In the genomic region with DNA sequence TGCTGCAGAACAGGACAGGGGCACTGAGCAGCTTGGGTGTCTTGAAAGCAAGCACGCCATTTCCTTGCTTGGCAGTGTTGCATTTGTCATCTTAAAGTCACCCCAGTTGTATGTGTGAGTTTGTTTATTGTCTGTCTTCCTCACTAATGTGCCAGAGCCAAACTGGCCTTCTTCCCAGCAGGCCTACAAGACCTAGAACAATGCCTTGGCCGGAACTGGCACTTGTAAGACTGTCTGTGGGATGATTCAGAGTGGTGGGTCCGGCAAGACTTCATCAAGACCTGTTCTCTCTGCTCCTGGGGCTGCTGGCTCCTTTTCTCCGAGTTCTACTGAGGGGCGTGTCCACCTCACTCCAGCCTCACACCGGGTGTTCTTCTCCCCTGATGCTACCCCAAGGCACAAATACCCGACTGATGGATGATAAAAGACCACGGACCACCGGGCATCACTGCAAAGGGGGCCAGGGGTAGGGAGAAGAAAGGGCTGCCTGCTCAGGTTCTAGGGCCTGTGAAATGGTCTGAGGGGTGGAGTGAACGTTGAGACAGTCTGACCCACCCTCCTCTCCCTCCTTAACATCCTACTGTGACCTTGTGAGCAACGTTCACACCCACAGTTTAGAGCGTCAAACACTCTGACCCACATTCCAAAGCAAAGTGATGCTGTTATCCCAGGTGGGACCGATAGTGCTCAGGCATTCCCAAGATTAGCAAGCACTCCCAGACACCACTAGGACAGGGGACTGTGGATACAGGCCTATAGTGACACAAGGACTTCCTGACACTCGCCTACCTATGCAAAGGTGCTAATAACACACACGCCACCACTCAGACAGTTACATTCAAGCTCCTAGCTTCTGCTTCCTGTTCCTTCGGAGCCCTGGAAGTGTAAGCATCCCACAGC, we compare ENCODE assay signal across 9 mouse cellular contexts. TPM values are rescaled to one million over a fixed set of nuclear protein-coding genes. Genes with fewer than 3 reads are reported as not detected.
A peak's percentile ranks its signal among the peaks of the same experiment; 100 is the strongest.
DNase-seq lines count a peak whose midpoint lies in the region; ATAC-seq and TF ChIP-seq lines count a peak whose summit lies in the region.
"Had no signal": no experiment of that assay in that cellular context is flagged by ENCODE, and none has a peak within 500 bp of the region (broad histone marks: within the 10 kb centered on the region; RNA-seq: fewer than 3 reads in every experiment).

No protein-coding gene starts in this region.

- peak overlapping the region; percentile 37; the same call in 1 of the 2 replicates for H3K27ac ChIP-seq in heart, embryonic 12.5 days (ENCODE audit: poor library complexity, severe bottlenecking)
- no peak overlapping the region for H3K27ac ChIP-seq in midbrain, embryonic 12.5 days (replicated peaks)
- no peak overlapping the region for H3K27ac ChIP-seq in midbrain, embryonic 13.5 days
- peak overlapping the region; percentile 82 for H3K27ac ChIP-seq in limb, embryonic 10.5 days
- H3K27ac ChIP-seq in stomach, postnatal 0 days (replicated peaks): peak overlapping the region; percentile 85

- DNase-seq in heart, postnatal 36 days: no peak
- peak; percentile 29 for DNase-seq in limb, embryonic 10.5 days (ENCODE audit: low spot score)
- DNase-seq in stomach, postnatal 0 days (ENCODE audit: low spot score): no peak
- DNase-seq in cerebellum, adult 11 months: no peak
- DNase-seq in spleen, postnatal 14 days (ENCODE audit: low spot score in 2 of 2): no peak

- no peak for ATAC-seq in heart, embryonic 12.5 days (ENCODE audit: insufficient number of reproducible peaks, low FRiP score)
- no peak for ATAC-seq in midbrain, embryonic 12.5 days (ENCODE audit: low FRiP score, low read depth)
- ATAC-seq in midbrain, embryonic 13.5 days: no peak
- ATAC-seq in stomach, postnatal 0 days (ENCODE audit: low FRiP score, low TSS enrichment): 0 out of 2 replicates have a peak, but pooled peaks have one; percentile 4

- TF ChIP-seq CTCF in stomach, postnatal 0 days (IDR thresholded peaks at IDR 0.05; ENCODE audit: low read depth): no peak

- no peaks in the 10 kb centered on the region for H3K9me3 ChIP-seq in heart, embryonic 12.5 days (replicated peaks)
- no peaks in the 10 kb centered on the region for H3K9me3 ChIP-seq in midbrain, embryonic 12.5 days
- no peaks in the 10 kb centered on the region for H3K9me3 ChIP-seq in midbrain, embryonic 13.5 days
- H3K9me3 ChIP-seq in limb, embryonic 10.5 days (replicated peaks): no peaks in the 10 kb centered on the region
- no peaks in the 10 kb centered on the region for H3K9me3 ChIP-seq in stomach, postnatal 0 days (ENCODE audit: control insufficient read depth, low read length)

- 0 out of 2 replicates have a peak overlapping the region, but pooled peaks have one; percentile 4 for H3K4me2 ChIP-seq in heart, embryonic 12.5 days
- no peak overlapping the region for H3K4me2 ChIP-seq in midbrain, embryonic 12.5 days (replicated peaks)
- no peak overlapping the region for H3K4me2 ChIP-seq in midbrain, embryonic 13.5 days (replicated peaks)
- H3K4me2 ChIP-seq in stomach, postnatal 0 days (replicated peaks; ENCODE audit: low read depth): no peak overlapping the region

- no peak overlapping the region for H3K4me3 ChIP-seq in heart, embryonic 12.5 days
- no peak overlapping the region for H3K4me3 ChIP-seq in midbrain, embryonic 12.5 days
- no peak overlapping the region for H3K4me3 ChIP-seq in midbrain, embryonic 13.5 days (replicated peaks)
- H3K4me3 ChIP-seq in limb, embryonic 10.5 days: peak overlapping the region; percentile 25; the same call in 1 of the 2 replicates
- no peak overlapping the region for H3K4me3 ChIP-seq in stomach, postnatal 0 days (ENCODE audit: low read depth, low read length)

- intact Hi-C loops in heart, postnatal 36 days (cut with DNase I): no loop called here

- peaks cover 15% of the 10 kb centered on the region for H3K27me3 ChIP-seq in heart, embryonic 12.5 days (replicated peaks)
- peaks cover 37% of the 10 kb centered on the region for H3K27me3 ChIP-seq in midbrain, embryonic 12.5 days
- H3K27me3 ChIP-seq in midbrain, embryonic 13.5 days: peaks cover 30% of the 10 kb centered on the region
- peaks cover 25% of the 10 kb centered on the region for H3K27me3 ChIP-seq in limb, embryonic 10.5 days (ENCODE audit: low read depth, poor library complexity, severe bottlenecking)
- H3K27me3 ChIP-seq in stomach, postnatal 0 days (ENCODE audit: control insufficient read depth, insufficient read depth, low read length): no peaks in the 10 kb centered on the region

- peaks cover 37% of the 10 kb centered on the region for H3K4me1 ChIP-seq in heart, embryonic 12.5 days (replicated peaks)
- peaks cover 31% of the 10 kb centered on the region for H3K4me1 ChIP-seq in midbrain, embryonic 12.5 days
- peaks cover 28% of the 10 kb centered on the region for H3K4me1 ChIP-seq in midbrain, embryonic 13.5 days (replicated peaks)
- H3K4me1 ChIP-seq in limb, embryonic 10.5 days: peaks cover 68% of the 10 kb centered on the region
- peaks cover 10% of the 10 kb centered on the region for H3K4me1 ChIP-seq in stomach, postnatal 0 days (replicated peaks; ENCODE audit: control insufficient read depth, insufficient read depth)

- no peak for TF ChIP-seq EP300 in stomach, postnatal 0 days (optimal IDR thresholded peaks at IDR 0.05)

- 20% methylated on average over 16 of the region's 16 CpGs for WGBS in heart, embryonic 12.5 days
- WGBS in midbrain, embryonic 12.5 days: 26% methylated on average over 16 of the region's 16 CpGs
- WGBS in midbrain, embryonic 13.5 days: 28% methylated on average over 16 of the region's 16 CpGs
- 22% methylated on average over 16 of the region's 16 CpGs for WGBS in limb, embryonic 10.5 days
- 29% methylated on average over 16 of the region's 16 CpGs for WGBS in stomach, postnatal 0 days

- peak overlapping the region; percentile 44 for H3K9ac ChIP-seq in heart, embryonic 12.5 days
- 0 out of 2 replicates have a peak overlapping the region, but pooled peaks have one; percentile 26 for H3K9ac ChIP-seq in midbrain, embryonic 12.5 days (replicated peaks)
- no peak overlapping the region for H3K9ac ChIP-seq in midbrain, embryonic 13.5 days (replicated peaks)
- H3K9ac ChIP-seq in stomach, postnatal 0 days (ENCODE audit: low read length): no peak overlapping the region; the same call in 1 of the 2 replicates

- H3K36me3 ChIP-seq in heart, embryonic 12.5 days: 0 out of 2 replicates have a peak, but pooled peaks cover 3% of the 10 kb centered on the region
- no peaks in the 10 kb centered on the region for H3K36me3 ChIP-seq in midbrain, embryonic 12.5 days
- no peaks in the 10 kb centered on the region for H3K36me3 ChIP-seq in midbrain, embryonic 13.5 days
- H3K36me3 ChIP-seq in limb, embryonic 10.5 days: no peaks in the 10 kb centered on the region
- H3K36me3 ChIP-seq in stomach, postnatal 0 days (ENCODE audit: control insufficient read depth, insufficient read depth, low read length): no peaks in the 10 kb centered on the region

RNA-seq across cellular contexts. Expression of a gene that starts 7.8 kb away (rescaled TPM):
- 4.7 and 6.2 TPM in 2 replicates for polyA plus RNA-seq in heart, embryonic 12.5 days (2016; fragmentation: Nextera tagmentation; extraction: Ambion mirVana)
- 1 to 10 TPM; 1.8 to 2.1 TPM for total RNA-seq in heart, postnatal 36 days (2021)
- 1.7 and 2.0 TPM in 2 replicates for polyA plus RNA-seq in midbrain, embryonic 12.5 days (2016; fragmentation: Nextera tagmentation; extraction: Ambion mirVana)
- polyA plus RNA-seq in midbrain, embryonic 13.5 days (2015; fragmentation: Nextera tagmentation; extraction: Ambion mirVana): 1.3 and 2.1 TPM in 2 replicates
- polyA plus RNA-seq in limb, embryonic 10.5 days (2016; fragmentation: Nextera tagmentation; extraction: Ambion mirVana): 3.1 and 3.5 TPM in 2 replicates
- polyA plus RNA-seq in stomach, postnatal 0 days (2015; fragmentation: Nextera tagmentation; extraction: Ambion mirVana): 2.6 TPM in 2 replicates

RNA-seq across cellular contexts. Expression of a gene that starts 9.8 kb away (rescaled TPM):
- polyA plus RNA-seq in heart, embryonic 12.5 days (2016; fragmentation: Nextera tagmentation; extraction: Ambion mirVana): 21.4 and 23.0 TPM in 2 replicates
- total RNA-seq in heart, postnatal 36 days (2021): 10 to 100 TPM; 13.8 to 15.1 TPM
- polyA plus RNA-seq in midbrain, embryonic 12.5 days (2016; fragmentation: Nextera tagmentation; extraction: Ambion mirVana): 24.7 and 31.5 TPM in 2 replicates
- polyA plus RNA-seq in midbrain, embryonic 13.5 days (2015; fragmentation: Nextera tagmentation; extraction: Ambion mirVana): 11.0 and 15.2 TPM in 2 replicates
- polyA plus RNA-seq in limb, embryonic 10.5 days (2016; fragmentation: Nextera tagmentation; extraction: Ambion mirVana): 37.1 and 42.5 TPM in 2 replicates
- 31.6 and 39.5 TPM in 2 replicates for polyA plus RNA-seq in stomach, postnatal 0 days (2015; fragmentation: Nextera tagmentation; extraction: Ambion mirVana)
- total RNA-seq: CH12.LX had no signal

RNA-seq across cellular contexts. Expression of a gene that starts 17.0 kb away (rescaled TPM):
- polyA plus RNA-seq in heart, embryonic 12.5 days (2016; fragmentation: Nextera tagmentation; extraction: Ambion mirVana): 28.1 and 28.3 TPM in 2 replicates
- 10 to 100 TPM; 13.9 to 15.6 TPM for total RNA-seq in heart, postnatal 36 days (2021)
- 56.6 and 63.7 TPM in 2 replicates for polyA plus RNA-seq in midbrain, embryonic 12.5 days (2016; fragmentation: Nextera tagmentation; extraction: Ambion mirVana)
- 52.6 and 58.9 TPM in 2 replicates for polyA plus RNA-seq in midbrain, embryonic 13.5 days (2015; fragmentation: Nextera tagmentation; extraction: Ambion mirVana)
- polyA plus RNA-seq in limb, embryonic 10.5 days (2016; fragmentation: Nextera tagmentation; extraction: Ambion mirVana): 74.6 and 84.6 TPM in 2 replicates
- polyA plus RNA-seq in stomach, postnatal 0 days (2015; fragmentation: Nextera tagmentation; extraction: Ambion mirVana): 42.3 and 45.6 TPM in 2 replicates

RNA-seq across cellular contexts. Expression of a gene that starts 19.4 kb away (rescaled TPM):
- 1.6 and 2.0 TPM in 2 replicates for polyA plus RNA-seq in heart, embryonic 12.5 days (2016; fragmentation: Nextera tagmentation; extraction: Ambion mirVana)
- total RNA-seq in heart, postnatal 36 days (2021): 1 to 10 TPM; 1.4 to 3.9 TPM
- 4.0 and 4.4 TPM in 2 replicates for polyA plus RNA-seq in midbrain, embryonic 12.5 days (2016; fragmentation: Nextera tagmentation; extraction: Ambion mirVana)
- polyA plus RNA-seq in midbrain, embryonic 13.5 days (2015; fragmentation: Nextera tagmentation; extraction: Ambion mirVana): 3.9 and 4.3 TPM in 2 replicates
- 1.8 and 3.1 TPM in 2 replicates for polyA plus RNA-seq in limb, embryonic 10.5 days (2016; fragmentation: Nextera tagmentation; extraction: Ambion mirVana)
- 0.24 and 1.1 TPM in 2 replicates for polyA plus RNA-seq in stomach, postnatal 0 days (2015; fragmentation: Nextera tagmentation; extraction: Ambion mirVana)

RNA-seq across cellular contexts. Expression of a gene that starts 19.5 kb away (rescaled TPM):
- polyA plus RNA-seq in heart, embryonic 12.5 days (2016; fragmentation: Nextera tagmentation; extraction: Ambion mirVana): 48.2 and 49.1 TPM in 2 replicates
- 10 to 100 TPM; 45.1 to 47.2 TPM for total RNA-seq in heart, postnatal 36 days (2021)
- 40.7 and 42.4 TPM in 2 replicates for polyA plus RNA-seq in midbrain, embryonic 12.5 days (2016; fragmentation: Nextera tagmentation; extraction: Ambion mirVana)
- polyA plus RNA-seq in midbrain, embryonic 13.5 days (2015; fragmentation: Nextera tagmentation; extraction: Ambion mirVana): 52.9 and 54.3 TPM in 2 replicates
- 35.5 and 35.6 TPM in 2 replicates for polyA plus RNA-seq in limb, embryonic 10.5 days (2016; fragmentation: Nextera tagmentation; extraction: Ambion mirVana)
- polyA plus RNA-seq in stomach, postnatal 0 days (2015; fragmentation: Nextera tagmentation; extraction: Ambion mirVana): 22.3 and 23.6 TPM in 2 replicates

Comparison
In these comparisons a context has a peak if more than half of its experiments do, and no peak if none do; other contexts are left out.
1. H3K9ac ChIP-seq: peak in heart, embryonic 12.5 days (single experiment) and midbrain, embryonic 12.5 days (single experiment); none in midbrain, embryonic 13.5 days (single experiment) and stomach, postnatal 0 days (single experiment).
2. H3K27ac ChIP-seq: peak in heart, embryonic 12.5 days (single experiment), limb, embryonic 10.5 days (single experiment) and stomach, postnatal 0 days (single experiment); none in midbrain, embryonic 12.5 days (single experiment) and midbrain, embryonic 13.5 days (single experiment).